Mouse (Mus musculus): ENCODE measurements around the gene Olfr204. TPM values are rescaled to one million over a fixed set of nuclear protein-coding genes. Genes with fewer than 3 reads are reported as not detected.
"Not testable (repeated sequence)": the region's sequence is repeated elsewhere in the genome, so short reads cannot be mapped to it uniquely, and the experiment has no call there.

The Olfr204 gene
- polyA plus RNA-seq, 1 experiment from 2014 or later = not detected

- WGBS = 60% methylated on average over 3 of the region's 3 CpGs
- no peaks in the 10 kb centered on the region for H3K27me3 ChIP-seq (ENCODE audit: control insufficient read depth, insufficient read depth, low read length)
- no peak overlapping the region for H3K9ac ChIP-seq (ENCODE audit: low read length)
- H3K27ac ChIP-seq (ENCODE audit: low read length) = no peak overlapping the region
- no peak overlapping the region for H3K4me2 ChIP-seq (ENCODE audit: low read depth, low read length)
- no peaks in the 10 kb centered on the region for H3K9me3 ChIP-seq (replicated peaks; ENCODE audit: control insufficient read depth, low read length)
- H3K4me1 ChIP-seq (ENCODE audit: control insufficient read depth, insufficient read depth, low read length) = no peaks in the 10 kb centered on the region
- H3K4me3 ChIP-seq (replicated peaks; ENCODE audit: low read length) = no peak overlapping the region
- ATAC-seq (ENCODE audit: insufficient read depth, low FRiP score) = no peak
- H3K36me3 ChIP-seq (ENCODE audit: control insufficient read depth, insufficient read depth, low read length) = no peaks in the 10 kb centered on the region
These were observed 37.5 kb downstream of the Olfr204 start for GRCm38 (mm10) chr16:59280542-59280941.

DNA sequence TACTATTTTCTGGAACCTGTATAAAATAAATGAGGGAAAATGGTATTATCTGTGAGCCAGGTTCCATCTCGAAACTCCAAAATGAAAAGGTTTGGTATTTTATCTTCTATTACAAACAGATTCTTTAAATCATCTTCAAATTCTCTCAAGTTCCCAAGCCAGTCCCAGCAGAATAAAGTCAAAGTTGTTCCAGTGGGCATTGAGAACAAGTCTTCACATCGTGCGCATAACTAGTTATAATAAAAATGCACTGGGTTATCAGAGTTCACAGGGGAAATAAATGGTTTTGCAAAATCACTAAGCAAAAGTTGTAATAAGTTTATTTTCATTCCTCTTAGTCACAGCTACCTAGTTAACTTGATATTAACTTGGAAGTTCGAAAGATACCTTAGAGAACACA is 45.5 kb downstream of the Olfr204 start, which contains the start of gene Olfr201:
Gene Olfr201 (minus strand): TSS at position 101 of the 400 bp plus-strand sequence.
- H3K4me2 ChIP-seq (ENCODE audit: low read depth, low read length); ATAC-seq (ENCODE audit: insufficient read depth, low FRiP score); H3K4me1 ChIP-seq (ENCODE audit: control insufficient read depth, insufficient read depth, low read length); H3K9ac ChIP-seq (ENCODE audit: low read length); H3K9me3 ChIP-seq (replicated peaks; ENCODE audit: control insufficient read depth, low read length); H3K27me3 ChIP-seq (ENCODE audit: control insufficient read depth, insufficient read depth, low read length); H3K4me3 ChIP-seq (replicated peaks; ENCODE audit: low read length); H3K27ac ChIP-seq (ENCODE audit: low read length); H3K36me3 ChIP-seq (ENCODE audit: control insufficient read depth, insufficient read depth, low read length): not testable (repeated sequence)
- 85% methylated on average over 4 of the region's 4 CpGs for WGBS

DNA sequence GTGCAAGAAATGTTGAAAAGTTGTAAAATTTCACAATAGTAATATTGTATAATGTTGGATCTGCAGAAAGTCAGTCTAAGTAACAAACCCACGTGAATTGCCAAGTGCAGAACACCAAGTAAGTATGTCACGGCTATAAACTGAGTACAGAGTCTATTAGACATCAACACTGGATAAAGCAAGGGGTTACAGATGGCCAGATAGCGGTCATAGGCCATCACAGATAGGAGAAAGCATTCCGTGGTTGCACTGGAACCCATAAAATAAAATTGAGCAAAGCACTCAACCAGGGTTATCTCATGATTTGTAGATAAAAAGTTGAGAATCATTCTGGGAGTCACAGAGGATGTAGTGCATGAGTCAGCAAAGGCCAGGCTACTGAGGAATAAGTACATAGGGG is 49.0 kb downstream of the Olfr204 start:
- H3K4me1 ChIP-seq (ENCODE audit: control insufficient read depth, insufficient read depth, low read length); ATAC-seq (ENCODE audit: insufficient read depth, low FRiP score); H3K9ac ChIP-seq (ENCODE audit: low read length); H3K9me3 ChIP-seq (replicated peaks; ENCODE audit: control insufficient read depth, low read length); H3K36me3 ChIP-seq (ENCODE audit: control insufficient read depth, insufficient read depth, low read length); H3K4me3 ChIP-seq (replicated peaks; ENCODE audit: low read length); H3K27ac ChIP-seq (ENCODE audit: low read length); H3K4me2 ChIP-seq (ENCODE audit: low read depth, low read length); H3K27me3 ChIP-seq (ENCODE audit: control insufficient read depth, insufficient read depth, low read length): not testable (repeated sequence)
- 62% methylated on average over 4 of the region's 4 CpGs for WGBS

Other genes starting within 250 kb of the Olfr204 start
- gene Olfr190, start 240.2 kb downstream of the Olfr204 start, polyA plus RNA-seq (2015; fragmentation: Nextera tagmentation; extraction: Ambion mirVana) = not detected in 2 replicates
- not detected in 2 replicates for gene Olfr191, start 228.4 kb downstream of the Olfr204 start, polyA plus RNA-seq (2015; fragmentation: Nextera tagmentation; extraction: Ambion mirVana)
- not detected in 2 replicates for gene Olfr193, start 206.4 kb downstream of the Olfr204 start, polyA plus RNA-seq (2015; fragmentation: Nextera tagmentation; extraction: Ambion mirVana)
- not detected in 2 replicates for gene Olfr194, start 197.2 kb downstream of the Olfr204 start, polyA plus RNA-seq (2015; fragmentation: Nextera tagmentation; extraction: Ambion mirVana)
- gene Olfr195, start 171.2 kb downstream of the Olfr204 start, polyA plus RNA-seq (2015; fragmentation: Nextera tagmentation; extraction: Ambion mirVana) = not detected in 2 replicates
- not detected in 2 replicates for gene Olfr196, start 147.8 kb downstream of the Olfr204 start, polyA plus RNA-seq (2015; fragmentation: Nextera tagmentation; extraction: Ambion mirVana)
- not detected in 2 replicates for gene Olfr198, start 114.7 kb downstream of the Olfr204 start, polyA plus RNA-seq (2015; fragmentation: Nextera tagmentation; extraction: Ambion mirVana)
- not detected in 2 replicates for gene Olfr199, start 98.5 kb downstream of the Olfr204 start, polyA plus RNA-seq (2015; fragmentation: Nextera tagmentation; extraction: Ambion mirVana)
- gene Olfr201, start 45.6 kb downstream of the Olfr204 start, polyA plus RNA-seq (2015; fragmentation: Nextera tagmentation; extraction: Ambion mirVana) = not detected in 2 replicates
- gene Olfr202, start 31.5 kb downstream of the Olfr204 start, polyA plus RNA-seq (2015; fragmentation: Nextera tagmentation; extraction: Ambion mirVana) = not detected in 2 replicates
- not detected in 2 replicates for gene Olfr203, start 19.4 kb downstream of the Olfr204 start, polyA plus RNA-seq (2015; fragmentation: Nextera tagmentation; extraction: Ambion mirVana)
- gene Olfr205, start 12.9 kb upstream of the Olfr204 start, polyA plus RNA-seq (2015; fragmentation: Nextera tagmentation; extraction: Ambion mirVana) = not detected in 2 replicates
- not detected in 2 replicates for gene Olfr206, start 31.0 kb upstream of the Olfr204 start, polyA plus RNA-seq (2015; fragmentation: Nextera tagmentation; extraction: Ambion mirVana)
- gene Olfr209, start 45.7 kb upstream of the Olfr204 start, polyA plus RNA-seq (2015; fragmentation: Nextera tagmentation; extraction: Ambion mirVana) = not detected in 2 replicates
- gene Gabrr3, start 89.1 kb upstream of the Olfr204 start, polyA plus RNA-seq (2015; fragmentation: Nextera tagmentation; extraction: Ambion mirVana) = not detected in 2 replicates
- 38.6 and 41.5 TPM in 2 replicates for gene Riox2, start 153.5 kb upstream of the Olfr204 start, polyA plus RNA-seq (2015; fragmentation: Nextera tagmentation; extraction: Ambion mirVana)

All from stomach, embryonic 16.5 days (tissue).